Mouse (Mus musculus) frontal cortex, postnatal 10 days (tissue): ENCODE data around the gene Map7d1.

Source experiments
- DNase-seq, 2 experiments: peaks; one replicate each; pipeline ENCODE4 v3.0.0; 2022; ENCODE audit warnings: low spot score in 2 of 2, mixed read lengths in 1 of 2

Gene Map7d1

GRCm38 (mm10) chr4:126202303-126203181, 53.6 kb downstream of the Map7d1 start, which contains the start of gene Thrap3:
Gene Thrap3, minus strand, starts transcription at chr4:126202760.
- DNase-seq: peak; percentile 98

- DNase-seq: peak; percentile 33 to 35
Measured at GRCm38 (mm10) chr4:126201514-126202302, 54.4 kb downstream of the Map7d1 start.

- no peak for DNase-seq
Measured at GRCm38 (mm10) chr4:126200656-126201055, 55.5 kb downstream of the Map7d1 start.

- no peak for DNase-seq
Measured at GRCm38 (mm10) chr4:126200036-126200435, 56.1 kb downstream of the Map7d1 start.

GRCm38 (mm10) chr4:126199556-126199955, 56.6 kb downstream of the Map7d1 start:
- DNase-seq: no peak

- DNase-seq: no peak
Measured at GRCm38 (mm10) chr4:126197485-126197884, 58.7 kb downstream of the Map7d1 start.

- no peak for DNase-seq
Measured at GRCm38 (mm10) chr4:126194916-126195315, 61.2 kb downstream of the Map7d1 start.

GRCm38 (mm10) chr4:126194216-126194615, 61.9 kb downstream of the Map7d1 start:
- DNase-seq: no peak

GRCm38 (mm10) chr4:126190636-126191035, 65.5 kb downstream of the Map7d1 start:
- DNase-seq: no peak

- no peak for DNase-seq
Measured at GRCm38 (mm10) chr4:126187096-126187495, 69.0 kb downstream of the Map7d1 start.

- DNase-seq: no peak
Measured at GRCm38 (mm10) chr4:126183034-126183433, 73.1 kb downstream of the Map7d1 start.
